Mouse (Mus musculus) MEL (cell line): ENCODE measurements around the gene Slc41a2. TPM values are rescaled to one million over a fixed set of nuclear protein-coding genes. Genes with fewer than 3 reads are reported as not detected.

Experiments used
- DNase-seq: peaks from one replicate; pipeline ENCODE4 v3.0.0; 2011; ENCODE audit warnings: low read depth, low spot score
- H3K27ac ChIP-seq: 2 replicates; pipeline ENCODE4 v1.5.1; 2012; ENCODE audit warnings: low read depth, mild to moderate bottlenecking, control low read depth, low read length, moderate library complexity; ENCODE audit not compliant: control insufficient read depth
- H3K27me3 ChIP-seq, 2 experiments: fragments of 150-350 bp in 1 of 2; sonication (generic) in 1 of 2; 2 replicates each; pipeline ENCODE4 v1.6.1; 2012; ENCODE audit warnings: low read length in 2 of 2, mild to moderate bottlenecking in 2 of 2, improper control_type of control experiment in 1 of 2, moderate library complexity in 1 of 2; ENCODE audit not compliant: insufficient read depth in 2 of 2, control insufficient read depth in 1 of 2
- H3K36me3 ChIP-seq, 2 experiments: 2 replicates each; pipeline ENCODE4 v1.6.1; 2012 to 2014; ENCODE audit warnings: low read length in 2 of 2, improper control_type of control experiment in 1 of 2, inconsistent platforms in 1 of 2, mild to moderate bottlenecking in 1 of 2; ENCODE audit not compliant: insufficient read depth in 2 of 2, control insufficient read depth in 1 of 2
- H3K4me1 ChIP-seq, 2 experiments: fragments of 150-350 bp in 1 of 2; sonication (generic) in 1 of 2; 2 replicates each; pipeline ENCODE4 v1.6.1; 2012; ENCODE audit warnings: low read length in 2 of 2, improper control_type of control experiment in 1 of 2, mild to moderate bottlenecking in 1 of 2; ENCODE audit not compliant: insufficient read depth in 2 of 2, control insufficient read depth in 1 of 2
- H3K4me3 ChIP-seq, 2 experiments: fragments of 150-350 bp in 1 of 2; sonication (generic) in 1 of 2; 2 replicates each; pipeline ENCODE4 v1.5.1; 2012; ENCODE audit warnings: low read depth in 2 of 2, low read length in 2 of 2, mild to moderate bottlenecking in 2 of 2, moderate library complexity in 2 of 2, control low read depth in 1 of 2, improper control_type of control experiment in 1 of 2; ENCODE audit not compliant: control insufficient read depth in 1 of 2, insufficient read depth in 1 of 2
- H3K79me2 ChIP-seq: 2 replicates; pipeline ENCODE4 v1.6.1; 2012; ENCODE audit warnings: mild to moderate bottlenecking, low read length, moderate library complexity; ENCODE audit not compliant: control insufficient read depth, poor library complexity, insufficient read depth
- H3K9ac ChIP-seq: 2 replicates; pipeline ENCODE4 v1.6.1; 2012; ENCODE audit warnings: low read depth, mild to moderate bottlenecking, control low read depth, low read length, moderate library complexity; ENCODE audit not compliant: control insufficient read depth, poor library complexity, severe bottlenecking
- H3K9me3 ChIP-seq: fragments of 150-350 bp; sonication (generic); replicated peaks from 2 replicates; pipeline ENCODE4 v1.6.1; 2012; ENCODE audit warnings: mild to moderate bottlenecking, low read length, improper control_type of control experiment, moderate library complexity; ENCODE audit not compliant: insufficient read depth
- BHLHE40 ChIP-seq: IDR thresholded peaks from 2 replicates; pipeline ENCODE4 v1.6.1; 2012; ENCODE audit warnings: low read depth, mild to moderate bottlenecking, inconsistent platforms, low read length, improper control_type of control experiment, borderline replicate concordance
- CHD2 ChIP-seq: IDR thresholded peaks from 2 replicates; pipeline ENCODE4 v1.6.1; 2011; ENCODE audit warnings: low read length, improper control_type of control experiment
- CTCF ChIP-seq, 3 experiments: IDR thresholded peaks in 2 of 3; conservative IDR thresholded peaks in 1 of 3; 2 replicates each; pipeline ENCODE4 v1.5.1; 2011 to 2012; ENCODE audit warnings: low read length in 3 of 3, low read depth in 2 of 3, mild to moderate bottlenecking in 2 of 3, improper control_type of control experiment in 1 of 3, inconsistent platforms in 1 of 3, mixed read lengths in 1 of 3, moderate library complexity in 1 of 3; ENCODE audit not compliant: control insufficient read depth in 1 of 3, insufficient read depth in 1 of 3, poor library complexity in 1 of 3, severe bottlenecking in 1 of 3
- E2F4 ChIP-seq: IDR thresholded peaks from 2 replicates; pipeline ENCODE4 v1.6.1; 2011; ENCODE audit warnings: low read depth, low read length, improper control_type of control experiment, borderline replicate concordance
- EP300 ChIP-seq, 2 experiments: IDR thresholded peaks; 2 replicates each; pipeline ENCODE4 v1.6.1; 2011; ENCODE audit warnings: improper control_type of control experiment in 2 of 2, low read length in 2 of 2, low read depth in 1 of 2, mild to moderate bottlenecking in 1 of 2
- ETS1 ChIP-seq: IDR thresholded peaks from 2 replicates; pipeline ENCODE4 v1.6.1; 2012; ENCODE audit warnings: low read depth, mild to moderate bottlenecking, inconsistent platforms, low read length, improper control_type of control experiment, moderate library complexity
- GABPA ChIP-seq: IDR thresholded peaks from 2 replicates; pipeline ENCODE4 v1.6.1; 2012; ENCODE audit warnings: low read depth, mild to moderate bottlenecking, inconsistent platforms, low read length, improper control_type of control experiment, moderate library complexity
- GATA1 ChIP-seq: IDR thresholded peaks from 2 replicates; pipeline ENCODE4 v1.6.1; 2011; ENCODE audit warnings: low read depth, low read length, improper control_type of control experiment
- HCFC1 ChIP-seq: IDR thresholded peaks from 2 replicates; pipeline ENCODE4 v1.6.1; 2012; ENCODE audit warnings: low read depth, mild to moderate bottlenecking, inconsistent platforms, low read length, improper control_type of control experiment, moderate library complexity
- JUND ChIP-seq: IDR thresholded peaks from 2 replicates; pipeline ENCODE4 v1.6.1; 2011; ENCODE audit warnings: low read depth, mild to moderate bottlenecking, improper control_type of control experiment, low read length
- KAT2A ChIP-seq: conservative IDR thresholded peaks from 2 replicates; pipeline ENCODE4 v1.6.1; 2012; ENCODE audit warnings: low read depth, low read length, improper control_type of control experiment, inconsistent platforms
- MAX ChIP-seq: IDR thresholded peaks from 2 replicates; pipeline ENCODE4 v1.6.1; 2011; ENCODE audit warnings: low read length, improper control_type of control experiment
- MAZ ChIP-seq: IDR thresholded peaks from 2 replicates; pipeline ENCODE4 v1.6.1; 2012; ENCODE audit warnings: low read depth, mild to moderate bottlenecking, inconsistent platforms, low read length, improper control_type of control experiment
- MXI1 ChIP-seq: IDR thresholded peaks from 2 replicates; pipeline ENCODE4 v1.6.1; 2011; ENCODE audit warnings: mild to moderate bottlenecking, low read depth, low read length, improper control_type of control experiment
- MYB ChIP-seq: IDR thresholded peaks from 2 replicates; pipeline ENCODE4 v1.6.1; 2011; ENCODE audit warnings: mild to moderate bottlenecking, low read depth, low read length, improper control_type of control experiment
- POLR2A ChIP-seq, 2 experiments: IDR thresholded peaks; 2 replicates each; pipeline ENCODE4 v1.6.1; 2011 to 2012; ENCODE audit warnings: low read length in 2 of 2, mild to moderate bottlenecking in 2 of 2, control low read depth in 1 of 2, improper control_type of control experiment in 1 of 2, low read depth in 1 of 2, moderate library complexity in 1 of 2; ENCODE audit not compliant: control insufficient read depth in 1 of 2, insufficient read depth in 1 of 2, poor library complexity in 1 of 2
- POLR2AphosphoS2 ChIP-seq: IDR thresholded peaks from 2 replicates; pipeline ENCODE4 v1.6.1; 2011; ENCODE audit warnings: low read length, improper control_type of control experiment
- TBP ChIP-seq: IDR thresholded peaks from 2 replicates; pipeline ENCODE4 v1.8.0; 2011; ENCODE audit warnings: low read depth, low read length, improper control_type of control experiment
- USF1 ChIP-seq: IDR thresholded peaks from 2 replicates; pipeline ENCODE4 v1.6.1; 2014; ENCODE audit warnings: low read depth, mild to moderate bottlenecking, inconsistent platforms, low read length, improper control_type of control experiment, moderate library complexity
- ZC3H11A ChIP-seq: IDR thresholded peaks from 2 replicates; pipeline ENCODE4 v1.6.1; 2012; ENCODE audit warnings: low read depth, mild to moderate bottlenecking, inconsistent platforms, low read length, improper control_type of control experiment
- ZMIZ1 ChIP-seq: IDR thresholded peaks from 2 replicates; pipeline ENCODE4 v1.6.1; 2012; ENCODE audit warnings: low read depth, mild to moderate bottlenecking, inconsistent platforms, low read length, improper control_type of control experiment, moderate library complexity
- ZNF384 ChIP-seq: IDR thresholded peaks from 2 replicates; pipeline ENCODE4 v1.6.1; 2012; ENCODE audit warnings: low read depth, mild to moderate bottlenecking, inconsistent platforms, low read length, improper control_type of control experiment
- polyA plus RNA-seq, 2 experiments: library from polyadenylated mRNA; stranded (reverse) in 1 of 2; unstranded in 1 of 2; fragments of >175 nt in 1 of 2; fragments of >200 nt in 1 of 2; gene quantifications; 2 replicates each; pipeline versions ENCODE4 v1.2.1 to v1.2.4; 2012; ENCODE audit warnings: low replicate concordance in 2 of 2, low read depth in 1 of 2; ENCODE audit not compliant: insufficient read length in 2 of 2, insufficient read depth in 1 of 2, missing spikeins in 1 of 2
- total RNA-seq: library from RNA; depleted of rRNA; stranded (reverse); fragments of 300-350 nt; gene quantifications from 2 replicates; pipeline ENCODE4 v1.2.3, GENCODE M21; 2012

Slc41a2 gene
- total and polyA plus RNA-seq, 3 experiments: not detected

DNA sequence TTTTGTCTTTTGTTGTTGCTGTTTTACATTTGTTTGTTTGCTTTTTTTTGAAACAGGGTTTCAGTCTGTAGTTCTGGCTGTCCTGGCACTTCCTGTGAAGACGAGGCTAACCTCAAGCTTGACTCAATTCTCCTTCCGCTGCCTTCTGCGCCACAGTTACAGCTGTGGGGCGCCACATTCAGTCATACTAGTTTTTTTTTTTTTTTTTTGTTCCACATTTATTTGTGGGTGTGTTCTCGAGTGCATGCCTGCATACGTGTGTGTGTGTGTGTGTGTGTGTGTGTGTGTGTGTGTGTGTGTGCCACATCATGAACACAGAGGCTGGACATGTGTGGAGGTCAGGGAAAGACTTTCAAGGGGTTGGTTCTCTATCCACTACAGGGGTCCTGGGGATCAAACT, 7.3 kb downstream of the Slc41a2 start:
- TF ChIP-seq USF1: no peak
- TF ChIP-seq ZNF384: peak; percentile 42; the same call in 1 of the 2 replicates
- no peak for TF ChIP-seq ETS1
- TF ChIP-seq MAX: no peak
- no peak for TF ChIP-seq TBP
- Histone ChIP-seq H3K27ac (no peak overlapping the region), H3K79me2 (no peaks in the 10 kb centered on the region), H3K27me3 (peaks cover 0 to 2% of the 10 kb centered on the region in 2 experiments; a peak in 1 of 4 replicates), H3K4me1 (no peaks in the 10 kb centered on the region), H3K36me3 (no peaks in the 10 kb centered on the region), H3K9me3 (no peaks in the 10 kb centered on the region), H3K9ac (no peak overlapping the region), H3K4me3 (no peak overlapping the region)
- DNase-seq: no peak

- DNase-seq: no peak
- Histone ChIP-seq H3K36me3 (no peaks in the 10 kb centered on the region), H3K4me1 (no peaks in the 10 kb centered on the region), H3K4me3 (no peak overlapping the region), H3K27ac (no peak overlapping the region), H3K9me3 (no peaks in the 10 kb centered on the region), H3K79me2 (no peaks in the 10 kb centered on the region), H3K9ac (no peak overlapping the region), H3K27me3 (peaks cover 0 to 5% of the 10 kb centered on the region in 2 experiments; a peak in 1 of 4 replicates)
- no peak for TF ChIP-seq POLR2A (IDR thresholded peaks at IDR 0.05; ENCODE audit: control insufficient read depth in 1 of 2, insufficient read depth in 1 of 2, low read depth in 1 of 2, low read length in 2 of 2, poor library complexity in 1 of 2)
- TF ChIP-seq POLR2AphosphoS2: no peak
- TF ChIP-seq MAZ: no peak
- TF ChIP-seq CTCF (IDR thresholded peaks at IDR 0.05 in 2 of 3, conservative IDR thresholded peaks at IDR 0.05 in 1 of 3; ENCODE audit: control insufficient read depth in 1 of 3, insufficient read depth in 1 of 3, low read depth in 2 of 3, low read length in 3 of 3, poor library complexity in 1 of 3, severe bottlenecking in 1 of 3): no peak
- TF ChIP-seq ZNF384: no peak
- no peak for TF ChIP-seq BHLHE40
- no peak for TF ChIP-seq ZC3H11A
- TF ChIP-seq E2F4: no peak
- no peak for TF ChIP-seq HCFC1
- no peak for TF ChIP-seq GABPA
- no peak for TF ChIP-seq CHD2
- no peak for TF ChIP-seq ETS1
- no peak for TF ChIP-seq EP300 (IDR thresholded peaks at IDR 0.05; ENCODE audit: low read depth in 1 of 2, low read length in 2 of 2)
- TF ChIP-seq ZMIZ1: no peak
- TF ChIP-seq KAT2A: no peak
- no peak for TF ChIP-seq MYB
- TF ChIP-seq JUND: no peak
- TF ChIP-seq GATA1: no peak
- no peak for TF ChIP-seq MXI1
Measured at GRCm38 (mm10) chr10:83328791-83329190, 8.9 kb downstream of the Slc41a2 start.
